Mouse (Mus musculus) stomach, postnatal 0 days (tissue): ENCODE measurements around the gene Atp1a3.
A peak's percentile ranks its signal among the peaks of the same experiment; 100 is the strongest.

Source experiments
- CTCF ChIP-seq: IDR thresholded peaks from 2 replicates; pipeline ENCODE4 v1.5.1; 2016; ENCODE audit warnings: antibody characterized with exemption, low read depth, mild to moderate bottlenecking, moderate library complexity
- EP300 ChIP-seq: optimal IDR thresholded peaks from 2 replicates; pipeline ENCODE3; 2016; ENCODE audit warnings: antibody characterized with exemption

GRCm38 (mm10) chr7:24969805-24970204 lies 36.0 kb downstream of the Atp1a3 start:
- TF ChIP-seq CTCF (peak; percentile 4; the same call in 1 of the 2 replicates), EP300 (no peak)
